Mouse (Mus musculus) liver, embryonic 14.5 days (tissue): ENCODE measurements at regions not wholly inside any gene's neighbourhood (a gene's known extent, or its start where the extent isn't known, plus 50 kb on each side); places are given as distances from the start of the nearest gene placed in this dataset.

Experiments
- CTCF ChIP-seq: IDR thresholded peaks from 2 replicates; pipeline ENCODE4 v1.5.1; 2016; ENCODE audit warnings: antibody characterized with exemption, low read depth, control low read depth
- EP300 ChIP-seq: IDR thresholded peaks from 2 replicates; pipeline ENCODE4 v1.6.1; 2016; ENCODE audit warnings: antibody characterized with exemption, low read depth

DNA sequence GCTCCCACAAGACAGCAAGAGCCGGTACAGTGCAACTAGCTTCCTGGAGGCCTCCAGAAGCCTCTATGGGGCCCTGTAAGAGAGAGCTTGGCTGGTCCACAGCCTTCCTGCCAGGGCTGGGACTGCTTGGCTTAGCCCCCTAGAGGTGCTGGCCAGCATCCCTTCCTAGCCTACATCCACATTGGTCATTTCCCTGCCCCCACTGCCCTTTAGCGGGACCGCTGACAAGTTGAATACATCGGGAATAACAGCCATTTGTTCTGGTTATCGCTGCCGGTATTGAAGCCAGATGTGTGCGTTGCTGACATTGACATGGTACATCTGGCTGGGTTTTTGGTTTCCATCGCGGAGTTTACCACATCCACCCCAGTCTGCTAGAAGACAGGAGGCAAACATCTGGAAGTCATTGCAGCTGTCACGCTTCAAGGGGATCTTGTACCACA is 519.0 kb upstream of the Adam5 start:
- TF ChIP-seq CTCF (no peak), EP300 (no peak)
